Mouse (Mus musculus): Measurements from ENCODE around the gene Cdhr2.

DNA sequence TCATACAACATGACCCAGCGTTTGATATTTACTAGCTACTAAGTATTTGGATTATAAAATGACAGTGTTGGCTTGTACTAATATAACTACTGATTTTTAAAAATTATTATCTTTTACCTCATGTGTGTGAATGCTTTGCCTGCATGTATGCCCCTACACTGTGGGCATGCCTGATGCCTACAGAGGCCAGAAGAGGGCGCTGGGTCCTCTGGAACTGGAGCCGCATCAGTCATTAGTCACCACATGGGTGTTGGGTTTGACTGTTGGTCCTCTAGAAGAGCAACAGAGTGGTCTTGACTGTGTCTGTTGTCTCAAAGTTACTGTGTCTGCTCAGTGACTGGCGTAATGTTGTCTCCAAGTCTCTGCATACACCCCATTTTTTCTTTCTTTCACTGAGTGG is 13.1 kb downstream of the Cdhr2 start:
- TF ChIP-seq CTCF (conservative IDR thresholded peaks at IDR 0.05; ENCODE audit: insufficient read depth, insufficient read length, low read depth, low read length) (no peak), POLR2A (IDR thresholded peaks at IDR 0.05; ENCODE audit: low read depth, low read length) (no peak)

Measured in kidney, adult 2 months (tissue).